Mouse (Mus musculus) lung, postnatal 10 days (tissue): Measurements from ENCODE around the gene Plekhh1.

Experiments used
- DNase-seq: peaks from one replicate; pipeline ENCODE4 v3.0.0; 2021

The Plekhh1 gene

DNA sequence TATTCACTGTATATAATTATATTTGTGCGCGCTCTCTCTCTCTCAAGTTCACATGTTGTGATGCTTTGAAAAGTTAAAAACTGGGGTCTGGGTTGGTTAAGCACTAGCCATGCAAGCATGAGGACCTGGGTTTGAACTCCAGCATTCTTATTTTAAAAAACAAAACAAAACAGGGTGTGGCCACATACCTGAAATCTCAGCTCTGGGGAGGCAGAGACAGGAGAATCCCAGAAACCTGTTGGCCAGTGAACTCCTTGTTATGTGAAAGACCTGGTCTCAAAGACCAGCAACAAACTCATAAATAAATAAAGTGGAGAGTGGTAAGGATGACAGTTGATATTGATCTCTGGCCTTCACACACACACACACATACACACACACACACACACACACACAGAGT lies 5.4 kb downstream of the Plekhh1 start:
- no peak for DNase-seq

DNA sequence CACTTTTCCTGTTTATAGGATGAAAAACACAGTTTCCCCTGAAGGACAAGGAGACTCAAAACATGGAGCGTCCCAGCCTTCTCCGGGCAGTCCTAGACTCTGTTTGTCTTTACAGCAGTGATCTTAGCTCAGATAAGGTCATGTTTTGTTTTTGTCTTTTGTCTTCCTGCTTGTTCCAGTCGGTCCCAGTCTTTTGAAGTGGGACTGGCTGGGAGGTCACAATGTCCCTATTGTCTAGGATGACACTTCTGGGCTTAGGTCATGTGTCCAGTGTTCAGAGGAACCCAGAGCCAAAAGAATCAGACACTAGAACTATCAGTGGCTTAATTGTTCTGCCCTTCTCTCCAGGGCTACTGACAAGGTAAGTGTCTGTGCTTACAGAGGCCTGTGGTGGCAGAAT lies 6.4 kb downstream of the Plekhh1 start:
- peak; percentile 51 for DNase-seq

DNA sequence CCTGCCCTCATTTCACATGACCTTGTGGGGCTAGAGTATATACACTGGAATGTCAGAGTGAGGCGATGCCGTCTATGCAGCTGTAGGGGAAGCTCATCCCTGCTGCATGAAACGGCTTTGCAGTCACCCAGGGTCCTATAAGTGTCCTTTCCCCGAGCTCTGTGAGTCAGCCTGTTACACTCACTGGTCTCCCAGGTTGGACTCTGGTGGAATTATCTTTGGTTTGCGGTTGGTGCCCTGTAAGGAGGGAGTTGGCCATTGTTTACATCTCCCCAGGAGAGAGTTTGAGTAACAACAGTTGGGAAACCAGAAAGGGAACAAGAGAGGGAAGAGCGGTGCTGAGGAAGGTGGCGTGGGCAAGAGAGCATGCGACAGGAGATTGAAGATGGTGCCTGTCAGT lies 10.7 kb downstream of the Plekhh1 start:
- no peak for DNase-seq

DNA sequence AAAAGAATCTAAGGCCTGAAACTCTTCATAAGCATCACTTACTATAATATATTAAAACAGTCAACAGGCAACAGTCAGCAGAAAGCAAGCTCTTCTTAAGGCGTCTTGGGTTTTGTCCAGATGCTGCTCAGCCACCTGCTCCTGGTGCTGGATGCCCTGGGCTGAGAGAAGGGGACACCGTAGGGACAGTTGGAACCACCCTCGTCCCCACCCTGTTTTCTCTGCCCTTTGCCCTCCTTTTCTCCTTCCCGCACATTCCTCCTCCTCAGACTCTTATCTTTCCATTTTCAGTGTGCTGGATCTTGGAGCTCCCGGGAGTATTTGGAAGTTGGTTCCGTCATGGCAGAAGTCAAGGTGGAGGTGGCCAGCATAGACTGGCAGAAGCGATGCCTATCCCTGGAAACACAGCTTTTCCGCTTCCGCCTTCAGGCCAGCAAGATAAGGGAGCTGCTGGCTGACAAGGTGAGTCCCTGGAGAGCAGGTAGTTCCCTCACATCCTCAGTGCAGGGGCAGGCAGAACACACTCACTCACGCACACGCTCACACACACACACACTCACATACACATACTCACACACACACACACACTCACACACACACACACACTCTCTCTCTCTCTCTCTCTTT lies 11.4 kb downstream of the Plekhh1 start:
- DNase-seq = no peak

DNA sequence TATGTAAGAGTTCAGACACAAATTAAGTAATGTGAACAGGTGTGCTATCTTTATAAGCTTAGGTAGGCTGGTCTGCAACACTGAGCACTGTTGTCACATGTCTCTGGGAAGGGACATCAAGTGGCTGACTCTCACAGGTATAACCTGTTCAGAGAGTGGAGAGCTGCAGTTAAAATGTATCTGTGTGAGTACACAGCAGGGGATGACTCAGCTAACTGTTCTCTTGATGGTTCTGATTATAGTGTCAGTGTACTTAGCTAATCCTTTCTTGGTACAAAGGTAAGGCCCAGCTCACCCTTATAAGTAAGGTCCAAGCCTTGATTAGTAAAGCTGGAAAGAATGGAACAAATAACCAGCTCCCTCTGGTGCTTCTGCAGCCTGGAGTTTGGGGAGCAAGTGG lies 12.5 kb downstream of the Plekhh1 start:
- no peak for DNase-seq

DNA sequence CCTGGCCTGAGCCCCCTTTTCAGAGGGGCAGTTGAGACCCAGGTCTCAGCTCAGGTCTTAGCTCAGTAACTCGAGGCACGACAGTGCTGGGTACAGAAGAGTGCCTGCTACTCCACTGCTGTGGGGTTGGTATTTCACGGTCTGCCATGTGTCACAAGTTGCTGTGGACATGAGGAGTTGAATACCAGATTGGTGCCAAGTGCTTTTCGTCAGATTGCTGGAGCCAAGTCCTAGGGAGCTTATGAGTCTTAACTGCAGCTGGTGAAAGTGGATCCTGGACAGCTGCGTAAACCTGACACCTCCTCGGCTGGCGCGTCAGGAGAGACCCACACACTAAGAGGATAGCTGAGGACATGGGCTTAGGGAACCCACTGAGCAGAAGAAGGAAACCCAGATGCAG lies 15.7 kb downstream of the Plekhh1 start:
- peak; percentile 73 for DNase-seq

DNA sequence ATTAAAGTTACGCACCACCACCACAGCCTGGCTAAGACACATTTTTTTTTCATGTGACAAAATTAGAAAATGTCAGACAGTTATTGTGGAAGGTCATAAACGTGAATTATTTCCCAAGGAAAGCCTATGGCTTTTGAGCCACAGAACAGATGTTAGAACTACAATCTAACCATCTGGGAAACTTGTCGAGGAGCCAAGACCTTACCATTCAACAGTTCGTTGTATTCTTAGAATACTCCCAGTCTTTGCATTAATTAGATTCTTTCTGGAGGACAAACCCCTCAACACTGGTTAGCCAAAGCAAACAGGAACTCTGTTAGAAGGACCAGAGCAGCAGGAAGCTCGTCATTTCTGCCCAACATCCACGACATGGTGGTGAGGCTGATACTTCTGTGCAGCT lies 17.2 kb downstream of the Plekhh1 start:
- no peak for DNase-seq

DNA sequence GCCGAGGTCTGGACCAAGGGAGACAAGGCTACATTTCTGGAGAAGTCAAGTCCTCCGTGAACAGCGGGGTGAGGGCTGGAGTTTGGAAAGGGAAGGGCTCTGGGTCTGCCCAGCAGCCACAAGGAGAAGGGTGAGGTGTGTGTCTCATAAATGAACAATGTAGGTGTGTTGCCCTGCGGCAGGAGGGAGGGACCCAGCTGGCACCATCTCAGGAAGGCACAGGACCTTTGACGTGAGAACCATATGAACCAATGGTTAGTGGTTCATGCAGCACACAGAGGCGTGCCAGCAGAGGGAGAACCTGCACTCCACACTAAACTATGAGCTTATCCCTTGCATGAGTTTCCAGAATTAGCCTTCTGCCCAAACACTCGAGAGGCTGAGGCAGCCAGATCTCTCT lies 18.2 kb downstream of the Plekhh1 start:
- no peak for DNase-seq

DNA sequence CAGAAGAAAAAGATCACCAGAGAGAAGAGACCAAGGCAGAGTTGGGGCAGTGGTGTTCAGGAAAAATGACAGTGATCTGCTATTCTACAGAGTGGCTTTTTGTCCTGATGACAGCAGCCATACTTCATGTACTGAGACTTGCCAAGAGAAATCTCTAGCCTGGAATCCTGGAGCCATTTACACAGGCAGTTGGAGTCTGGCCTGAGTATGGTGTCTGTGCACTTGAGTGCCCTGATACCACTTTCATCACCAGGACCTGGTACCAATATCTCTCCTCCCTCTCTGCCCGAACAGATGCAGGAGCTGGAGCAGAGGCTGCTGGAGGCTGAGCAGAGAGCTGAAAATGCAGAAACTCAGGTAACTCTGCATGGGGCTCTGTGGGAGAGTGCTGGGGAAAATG lies 19.9 kb downstream of the Plekhh1 start:
- DNase-seq = no peak

DNA sequence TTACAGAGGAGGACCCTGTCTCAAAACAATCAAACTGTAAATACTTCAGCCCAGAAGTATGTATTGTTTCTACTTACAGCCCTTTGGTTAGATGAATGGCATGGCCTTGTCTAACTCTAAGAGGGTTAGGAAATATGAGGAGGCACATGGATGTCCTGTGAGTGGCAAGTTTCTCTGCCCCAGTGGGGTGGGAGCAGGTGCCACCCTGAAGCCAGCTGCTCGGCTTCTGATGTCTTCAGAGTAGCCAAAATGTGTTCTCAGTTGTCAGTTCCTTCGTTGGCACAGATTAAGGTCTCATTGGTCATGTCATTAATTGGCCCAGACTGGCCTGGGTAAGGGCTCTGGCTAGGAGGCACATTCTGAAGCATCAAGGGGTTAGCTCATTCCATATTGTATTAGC lies 20.8 kb downstream of the Plekhh1 start:
- DNase-seq = no peak

DNA sequence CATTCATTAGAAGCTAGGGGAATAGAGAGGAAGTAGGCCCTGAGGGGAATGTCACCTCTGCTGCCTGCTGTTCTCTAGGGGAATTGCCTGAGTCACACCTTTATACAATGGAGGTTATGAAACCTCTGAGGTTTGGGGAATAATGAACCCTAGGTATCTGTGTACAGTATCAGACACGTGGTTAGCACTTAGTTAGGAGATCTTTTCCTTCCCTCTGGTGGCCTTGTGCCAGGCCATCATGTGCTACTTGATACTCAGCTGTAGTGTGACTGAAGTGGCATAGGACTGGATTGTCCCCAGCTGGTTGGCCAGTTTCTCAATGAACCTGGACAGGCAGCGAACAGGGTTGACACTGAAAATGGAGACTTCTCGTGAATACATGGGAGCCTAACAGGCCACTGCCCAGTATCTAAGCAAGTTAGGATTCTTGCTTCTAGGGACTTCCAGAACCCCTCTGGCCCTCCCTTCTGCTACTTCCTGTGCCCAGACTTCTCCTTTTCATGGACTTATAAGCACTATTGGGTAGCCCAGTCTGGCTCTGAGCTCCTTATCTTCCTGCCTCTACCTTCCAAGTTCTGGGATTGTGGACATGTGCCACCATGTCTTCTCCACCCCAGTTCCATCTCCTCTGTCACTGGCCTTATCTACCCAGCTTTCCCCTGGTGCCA lies 21.7 kb downstream of the Plekhh1 start:
- peak; percentile 79 for DNase-seq

DNA sequence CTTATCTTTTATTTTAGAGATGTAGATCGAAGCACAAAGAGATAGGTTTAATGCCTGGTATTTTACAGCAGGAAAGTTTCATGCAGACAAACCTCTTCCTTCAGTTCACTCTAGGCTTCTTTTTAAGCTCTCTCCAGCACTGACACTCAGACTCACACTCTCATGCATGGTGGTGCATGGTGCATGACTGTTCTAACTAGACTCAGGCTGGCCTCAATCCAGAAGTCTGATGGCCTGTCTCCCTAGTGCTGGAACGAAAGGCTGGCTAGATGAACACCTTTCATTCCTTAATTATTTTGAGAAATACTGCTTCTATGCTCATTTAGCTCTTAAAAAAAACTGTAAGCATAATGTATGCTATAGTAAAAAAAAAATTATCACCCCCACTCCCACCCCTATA lies 23.1 kb downstream of the Plekhh1 start:
- no peak for DNase-seq

DNA sequence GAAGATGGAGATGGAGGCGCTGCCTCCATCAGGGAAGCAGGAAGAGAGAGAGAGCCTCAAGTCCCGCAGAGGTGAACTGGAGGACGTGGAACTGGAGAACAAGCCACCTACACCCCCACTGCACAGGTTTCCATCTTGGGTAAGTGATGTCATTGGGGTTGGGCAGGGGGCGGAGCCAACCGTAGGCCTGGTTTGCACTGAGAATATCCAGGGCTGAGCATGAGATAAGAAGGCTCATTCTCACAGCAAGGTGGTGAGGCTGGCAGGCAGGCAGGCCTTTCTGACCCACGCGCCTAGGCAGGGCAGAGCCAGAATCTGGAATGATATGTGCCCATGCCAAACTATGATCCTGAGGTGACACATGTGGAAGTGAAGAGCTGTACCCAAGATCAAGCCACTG lies 26.3 kb downstream of the Plekhh1 start:
- peak; percentile 8 for DNase-seq

DNA sequence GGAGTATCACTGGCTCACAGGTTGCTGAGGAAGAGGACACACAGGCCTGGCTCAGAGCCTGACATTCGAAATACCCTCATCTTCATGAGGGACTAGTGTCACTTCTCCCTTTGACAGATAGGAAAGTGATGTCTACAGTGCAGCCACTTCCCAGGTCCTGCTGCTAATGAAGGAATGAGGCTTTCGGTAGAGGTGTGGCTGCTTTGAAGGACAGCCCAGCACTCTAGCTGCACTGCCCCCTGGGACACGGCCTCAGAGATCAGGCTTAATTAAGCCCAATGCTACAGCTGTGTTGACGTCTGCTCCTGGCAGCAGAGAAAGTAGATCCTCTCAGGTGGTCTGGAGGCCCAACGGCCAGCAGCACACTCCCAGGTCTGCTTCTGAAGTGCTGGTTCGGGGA lies 30.6 kb downstream of the Plekhh1 start:
- DNase-seq = no peak

DNA sequence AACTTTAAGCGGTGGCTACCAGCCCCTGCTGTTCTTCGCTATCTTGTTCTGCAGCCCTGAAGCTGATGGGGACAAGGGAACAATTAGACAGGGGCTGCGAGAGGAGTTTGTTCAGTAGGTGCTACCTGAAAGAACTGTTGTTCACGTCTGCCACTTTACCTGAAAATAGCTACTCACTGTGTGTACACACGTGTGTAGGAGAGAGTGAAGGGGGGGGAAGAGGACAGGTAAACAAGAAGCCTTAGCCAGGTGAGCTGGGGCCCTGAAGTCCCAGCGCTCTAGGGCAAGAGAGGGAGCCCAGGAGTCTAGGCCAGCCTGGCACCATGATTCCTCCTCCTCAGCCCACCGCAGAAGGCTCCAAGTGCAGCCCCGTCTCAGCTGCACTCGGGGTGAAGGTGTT lies 31.2 kb downstream of the Plekhh1 start:
- DNase-seq = no peak

DNA sequence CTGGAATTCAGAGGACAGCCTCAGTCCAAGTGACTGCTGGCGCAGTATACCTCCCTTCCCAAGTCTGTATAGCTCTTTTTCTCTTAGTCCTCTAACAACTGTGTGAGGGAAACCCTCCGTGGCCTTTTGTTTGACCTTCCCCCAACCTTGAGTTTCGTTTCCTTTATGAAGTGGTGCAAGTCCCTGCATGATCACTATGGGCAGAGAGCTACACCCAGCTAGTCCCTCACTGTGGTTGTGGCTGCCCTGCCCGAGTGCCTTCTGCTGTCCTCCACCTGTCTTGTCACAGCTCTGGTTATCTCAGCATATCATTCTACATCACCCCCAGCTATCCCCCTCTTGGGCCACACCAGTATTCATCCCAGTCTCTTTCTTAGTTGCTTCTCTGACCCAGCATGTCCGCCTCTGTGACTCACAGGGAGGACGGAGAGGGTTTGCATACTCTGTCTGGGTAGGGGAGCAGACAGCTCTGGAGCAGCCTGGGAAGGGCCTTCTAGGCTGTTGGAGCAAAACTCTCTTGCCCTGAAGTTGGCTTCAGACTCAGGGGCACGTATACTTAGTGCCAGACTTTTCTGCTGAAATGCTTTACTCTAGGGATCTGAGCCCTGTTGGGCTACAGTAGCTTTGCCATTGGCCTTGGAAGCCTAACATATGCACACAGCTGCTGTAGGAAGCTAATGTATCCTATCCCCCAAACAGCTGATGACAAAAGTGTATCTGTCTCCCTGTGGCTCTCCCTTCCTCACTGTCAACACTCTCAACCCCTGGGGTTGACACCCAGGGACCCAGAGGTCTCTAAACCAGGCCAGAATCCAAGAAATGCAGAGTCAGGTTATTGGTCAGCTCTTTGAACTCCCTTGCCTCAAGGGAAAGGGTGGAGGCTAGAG lies 32.0 kb downstream of the Plekhh1 start:
- DNase-seq = no peak

DNA sequence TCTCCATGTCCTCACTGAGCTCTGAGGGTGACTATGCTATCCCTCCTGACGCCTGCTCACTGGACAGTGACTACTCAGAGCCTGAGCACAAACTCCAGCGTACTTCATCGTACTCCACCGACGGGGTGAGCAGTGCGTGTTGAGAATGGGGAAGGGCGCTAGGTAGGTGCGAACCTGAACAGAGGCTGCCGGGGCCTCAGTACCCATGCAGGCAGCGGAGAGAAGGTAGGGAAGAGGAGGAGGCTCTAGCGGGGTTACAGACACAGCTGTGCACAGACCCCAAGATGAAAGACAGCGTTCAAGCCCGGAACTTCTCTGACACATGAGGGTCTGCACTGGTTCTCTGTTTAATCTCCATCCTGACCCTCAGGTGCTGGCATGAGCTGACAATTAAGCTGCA lies 35.5 kb downstream of the Plekhh1 start:
- no peak for DNase-seq

DNA sequence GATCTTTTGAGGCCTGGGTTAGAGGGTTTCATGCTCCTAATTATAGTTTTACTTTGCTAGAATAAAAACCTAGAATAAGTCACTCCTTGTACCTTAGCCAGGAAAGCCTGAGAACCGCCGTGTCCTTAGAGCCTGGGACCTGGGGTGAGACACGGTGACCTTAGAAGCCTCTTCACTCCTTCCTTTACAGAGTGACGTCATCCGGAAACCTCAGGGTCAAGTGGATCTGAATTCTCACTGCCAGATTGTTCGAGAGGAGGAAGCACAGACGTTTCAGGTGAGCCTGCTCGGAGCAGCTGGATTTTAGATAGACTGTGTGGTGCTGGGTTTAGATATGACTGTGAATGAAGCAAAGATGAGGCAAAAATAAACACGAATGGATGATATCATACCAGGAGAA lies 37.5 kb downstream of the Plekhh1 start:
- DNase-seq = no peak

DNA sequence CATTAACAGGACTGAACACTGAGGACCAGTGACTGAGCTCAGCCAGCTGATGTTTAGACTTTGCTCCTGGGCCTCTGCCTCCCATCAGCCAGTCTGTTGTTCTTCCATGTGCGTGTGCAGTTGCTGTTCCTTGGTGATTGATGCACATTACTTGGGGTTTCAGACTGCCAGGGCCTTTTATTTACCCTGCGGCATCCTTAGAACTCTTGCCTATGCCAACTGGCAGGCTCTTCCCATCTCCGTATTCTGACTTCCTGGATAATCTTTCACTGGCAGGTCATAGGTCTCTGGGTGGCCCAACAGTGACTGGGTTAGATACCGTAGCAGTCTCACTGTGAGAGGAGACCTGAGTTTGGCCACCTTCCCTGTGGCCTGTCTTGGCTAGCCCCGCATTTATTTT lies 38.6 kb downstream of the Plekhh1 start:
- DNase-seq = no peak

DNA sequence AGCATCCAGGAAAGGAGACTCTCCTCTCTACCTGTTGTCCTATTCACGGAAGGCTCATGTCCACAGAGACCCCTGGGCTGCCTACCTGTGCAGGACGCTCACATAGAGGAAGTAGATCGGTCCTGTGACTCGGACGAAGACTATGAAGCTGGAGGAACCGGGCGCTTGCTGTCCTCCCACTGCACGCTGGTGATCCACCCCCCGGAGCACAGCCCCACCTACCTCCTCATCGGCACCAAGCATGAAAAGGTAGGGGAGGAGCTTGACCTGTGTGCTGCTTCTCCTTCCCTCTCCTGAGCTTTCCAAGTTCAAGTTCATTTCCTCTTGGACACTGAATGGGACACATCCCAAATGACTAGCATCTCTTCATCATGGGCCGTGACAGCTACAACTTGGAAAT lies 39.3 kb downstream of the Plekhh1 start:
- DNase-seq = no peak

DNA sequence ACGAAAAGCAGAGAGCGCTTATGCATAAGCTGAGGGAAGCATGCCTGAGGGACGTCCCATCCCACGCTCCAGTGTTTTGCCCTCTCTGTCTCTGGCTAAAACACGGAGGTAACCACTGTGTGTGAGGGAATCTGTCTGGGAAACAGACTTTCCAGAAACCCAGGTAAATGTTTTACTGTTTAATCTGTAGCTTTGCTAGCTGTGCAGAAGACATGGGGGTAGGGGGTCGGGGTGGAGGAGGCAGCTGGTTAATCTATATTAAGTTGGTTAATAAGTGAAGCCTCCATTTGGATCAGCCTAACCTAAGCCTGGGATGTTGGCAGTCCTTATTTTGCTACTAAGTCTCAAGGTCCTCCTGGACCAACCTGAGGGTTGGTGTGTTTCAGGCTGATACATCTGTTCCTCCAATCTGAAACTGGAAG lies 40.2 kb downstream of the Plekhh1 start:
- DNase-seq = no peak

DNA sequence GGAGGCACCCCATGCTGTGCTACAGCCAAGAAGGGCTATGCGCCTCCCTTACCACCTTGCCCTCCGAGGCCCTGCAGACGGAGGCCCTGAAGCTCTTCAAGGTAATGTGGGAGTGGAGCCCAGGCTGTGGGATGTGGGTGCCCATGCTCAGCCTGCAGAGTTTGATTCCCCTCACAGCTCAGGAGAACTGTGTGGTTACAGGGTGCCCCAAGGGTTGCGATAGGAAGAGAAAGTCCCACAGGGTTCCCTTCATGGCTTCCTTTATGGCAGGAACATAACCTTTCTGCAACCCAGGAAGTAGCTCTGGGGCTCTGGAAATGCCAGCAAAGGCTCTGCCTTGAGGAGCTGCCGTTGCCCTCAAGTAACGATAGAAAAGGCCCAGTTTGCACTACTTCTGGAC lies 41.0 kb downstream of the Plekhh1 start:
- no peak for DNase-seq

DNA sequence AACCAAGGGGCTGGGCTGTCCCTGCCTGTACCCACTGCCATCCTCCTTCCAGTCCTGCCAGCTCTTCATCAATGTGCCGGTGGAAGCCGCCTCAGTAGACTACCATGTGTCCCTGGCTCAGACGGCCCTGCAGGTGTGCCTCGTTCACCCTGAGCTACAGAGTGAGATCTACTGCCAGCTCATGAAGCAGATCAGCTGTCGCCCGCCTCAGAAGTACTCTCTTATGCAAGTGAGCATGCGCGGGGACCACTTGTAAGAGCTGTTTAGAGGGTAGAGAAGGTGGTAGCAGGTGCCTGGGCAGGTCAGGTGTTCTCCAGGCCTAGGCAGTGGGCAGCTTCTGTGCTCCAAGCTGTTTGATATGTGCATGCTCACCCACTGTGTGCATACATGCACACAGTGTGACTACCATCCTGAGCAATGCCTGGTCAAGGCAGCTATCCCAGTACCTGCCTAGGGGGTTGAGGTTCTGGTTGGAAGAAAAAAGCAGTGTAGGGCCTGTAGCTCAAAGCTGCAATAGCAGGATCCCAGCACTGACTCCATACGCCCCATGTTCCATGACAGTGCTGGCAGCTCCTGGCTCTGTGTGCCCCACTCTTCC lies 41.9 kb downstream of the Plekhh1 start:
- no peak for DNase-seq

DNA sequence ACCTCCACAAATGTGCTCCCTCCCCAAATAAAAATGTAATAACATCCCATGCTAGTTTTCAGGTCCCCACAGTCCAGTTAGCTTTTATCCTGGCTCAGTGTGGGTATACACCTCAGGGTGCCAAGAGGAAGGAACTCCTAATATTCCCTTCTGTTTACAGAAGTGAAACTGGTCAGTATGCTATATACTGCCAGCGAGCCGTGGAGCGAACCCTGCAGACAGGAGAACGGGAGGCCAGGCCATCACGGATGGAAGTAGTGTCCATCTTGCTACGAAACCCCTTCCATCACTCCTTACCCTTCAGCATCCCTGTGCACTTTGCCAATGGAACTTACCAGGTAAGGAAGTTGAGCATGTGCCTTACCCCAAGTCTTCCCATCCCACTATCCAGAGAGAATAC lies 43.6 kb downstream of the Plekhh1 start:
- DNase-seq = no peak
